Mouse (Mus musculus) cortical plate, adult 2 months (tissue): ENCODE measurements around the gene Cd163.
"Not testable (repeated sequence)": the region's sequence is repeated elsewhere in the genome, so short reads cannot be mapped to it uniquely, and the experiment has no call there.

Experiments used
- CTCF ChIP-seq: fragments of 200-500 bp; IDR thresholded peaks from 2 replicates; pipeline ENCODE4 v1.5.1; 2011; ENCODE audit warnings: mild to moderate bottlenecking, control low read depth, low read length; ENCODE audit not compliant: insufficient read depth; ENCODE audit errors: extremely low read depth
- POLR2A ChIP-seq: fragments of 200-500 bp; IDR thresholded peaks from 2 replicates; pipeline ENCODE4 v1.6.1; 2011; ENCODE audit warnings: mild to moderate bottlenecking, low read length, control low read depth; ENCODE audit not compliant: insufficient read depth; ENCODE audit errors: extremely low read depth

DNA sequence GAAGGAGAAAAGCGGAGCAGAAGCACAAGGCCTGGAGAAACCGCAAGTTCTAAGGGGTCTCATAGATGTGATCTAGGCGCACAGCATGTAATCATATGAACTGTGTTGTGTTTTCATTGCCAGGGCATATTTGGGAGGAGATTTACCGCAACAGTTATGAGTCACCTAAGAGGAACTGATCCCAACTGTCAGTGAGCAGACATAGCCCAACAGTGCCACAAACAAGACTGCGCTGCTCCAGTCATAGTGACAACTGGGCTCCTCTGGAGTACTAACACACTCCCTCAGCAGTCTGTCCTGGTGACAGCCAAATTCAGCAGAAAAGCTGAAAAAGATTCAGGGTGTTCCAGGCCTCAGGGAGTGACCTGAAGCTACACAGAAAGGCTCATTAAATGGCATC, 7.1 kb upstream of the Cd163 start:
- not testable (repeated sequence) for TF ChIP-seq CTCF, POLR2A
